Mouse (Mus musculus) midbrain, postnatal 0 days (tissue): Measurements from ENCODE around the gene E2f6. TPM values are rescaled to one million over a fixed set of nuclear protein-coding genes. Genes with fewer than 3 reads are reported as not detected.

Experiments used
- ATAC-seq: fragments of 200-750 bp; cut with Nextera tagmentation; 2 replicates; pipeline ENCODE4 v1.8.0; 2017; ENCODE audit warnings: moderate number of reproducible peaks, mild to moderate bottlenecking, moderate TSS enrichment, moderate library complexity; ENCODE audit not compliant: low FRiP score
- DNase-seq: peaks from one replicate; pipeline ENCODE4 v3.0.0-alpha.2; 2015; ENCODE audit warnings: low spot score
- H3K27ac ChIP-seq: fragments of 300-500 bp; sonication (generic); 2 replicates; pipeline ENCODE4 v1.5.1; 2014; ENCODE audit warnings: low read depth, mild to moderate bottlenecking, low read length, mixed read lengths
- H3K27me3 ChIP-seq: fragments of 300-500 bp; sonication (generic); 2 replicates; pipeline ENCODE4 v1.6.1; 2014; ENCODE audit warnings: low read length, control low read depth, mixed read lengths; ENCODE audit not compliant: insufficient read depth
- H3K36me3 ChIP-seq: fragments of 300-500 bp; sonication (generic); 2 replicates; pipeline ENCODE4 v1.6.1; 2014; ENCODE audit warnings: low read length, control low read depth, mixed read lengths; ENCODE audit not compliant: insufficient read depth
- H3K4me1 ChIP-seq: fragments of 300-500 bp; sonication (generic); 2 replicates; pipeline ENCODE4 v1.6.1; 2014; ENCODE audit warnings: mild to moderate bottlenecking, control low read depth, antibody characterized with exemption, low read length, mixed read lengths; ENCODE audit not compliant: insufficient read depth
- H3K4me2 ChIP-seq: fragments of 300-500 bp; sonication (generic); 2 replicates; pipeline ENCODE4 v1.6.1; 2014; ENCODE audit warnings: low read depth, mild to moderate bottlenecking, low read length, mixed read lengths; ENCODE audit not compliant: poor library complexity, severe bottlenecking
- H3K4me3 ChIP-seq: fragments of 300-500 bp; sonication (generic); 2 replicates; pipeline ENCODE4 v1.5.1; 2014; ENCODE audit warnings: low read depth, mild to moderate bottlenecking, low read length, moderate library complexity
- H3K9ac ChIP-seq: fragments of 300-500 bp; sonication (generic); replicated peaks from 2 replicates; pipeline ENCODE4 v1.6.1; 2014; ENCODE audit warnings: mild to moderate bottlenecking, low read length, moderate library complexity, mixed read lengths; ENCODE audit not compliant: poor library complexity, severe bottlenecking
- H3K9me3 ChIP-seq: fragments of 300-500 bp; sonication (generic); 2 replicates; pipeline ENCODE4 v1.6.1; 2016; ENCODE audit warnings: low read length, control low read depth
- CTCF ChIP-seq: IDR thresholded peaks from 2 replicates; pipeline ENCODE4 v1.5.1; 2016; ENCODE audit warnings: antibody characterized with exemption, mild to moderate bottlenecking
- WGBS: fragments of 180-500 bp; shearing (Covaris S2); extraction: QIAGEN DNeasy Blood & Tissue Kit; methylation state at CpG from one replicate; pipeline ENCODE4 v1.1.7; 2014; 5-methylcytosine and 5-hydroxymethylcytosine counted together
- polyA plus RNA-seq: library from polyadenylated mRNA; unstranded; fragments of >200 nt; fragmentation: Nextera tagmentation; extraction: Ambion mirVana; gene quantifications from 2 replicates; pipeline ENCODE4 v1.2.1, GENCODE M21; 2015
- total RNA-seq: library from RNA; depleted of rRNA; stranded (reverse); fragments of >200 nt; gene quantifications from 2 replicates; pipeline ENCODE4 v1.2.3, GENCODE M21; 2014

Gene E2f6
- total and polyA plus RNA-seq, 2 experiments from 2014 or later: 15.8 to 19.3 TPM

DNA sequence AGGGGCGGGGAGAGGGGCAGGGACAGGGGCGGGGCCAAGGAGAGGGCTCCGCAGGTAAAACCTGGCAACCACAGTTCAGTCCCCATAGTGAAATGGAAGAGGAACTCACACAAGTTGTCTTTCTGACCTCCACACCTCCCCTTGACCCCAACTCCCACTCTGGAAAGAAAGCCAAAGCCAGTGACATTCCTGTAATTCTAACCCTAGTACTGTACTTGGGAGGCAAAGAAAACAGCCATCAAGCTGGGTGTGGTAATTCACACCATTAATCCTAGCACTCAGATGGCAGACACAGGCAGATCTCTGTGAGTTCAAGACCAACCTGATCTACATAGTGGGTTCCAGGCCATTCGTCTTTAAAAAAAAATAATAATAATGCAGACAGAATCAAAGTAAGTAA, 17.4 kb upstream of the E2f6 start:
- 85% methylated on average over 4 of the region's 4 CpGs for WGBS
- H3K9ac ChIP-seq: no peak overlapping the region
- ATAC-seq (no peak), DNase-seq (no peak)
- no peaks in the 10 kb centered on the region for H3K36me3 ChIP-seq
- H3K4me3 ChIP-seq: no peak overlapping the region
- TF ChIP-seq CTCF: no peak
- H3K4me2 ChIP-seq: no peak overlapping the region
- H3K9me3 ChIP-seq: no peaks in the 10 kb centered on the region
- no peaks in the 10 kb centered on the region for H3K4me1 ChIP-seq
- no peaks in the 10 kb centered on the region for H3K27me3 ChIP-seq
- H3K27ac ChIP-seq: no peak overlapping the region

DNA sequence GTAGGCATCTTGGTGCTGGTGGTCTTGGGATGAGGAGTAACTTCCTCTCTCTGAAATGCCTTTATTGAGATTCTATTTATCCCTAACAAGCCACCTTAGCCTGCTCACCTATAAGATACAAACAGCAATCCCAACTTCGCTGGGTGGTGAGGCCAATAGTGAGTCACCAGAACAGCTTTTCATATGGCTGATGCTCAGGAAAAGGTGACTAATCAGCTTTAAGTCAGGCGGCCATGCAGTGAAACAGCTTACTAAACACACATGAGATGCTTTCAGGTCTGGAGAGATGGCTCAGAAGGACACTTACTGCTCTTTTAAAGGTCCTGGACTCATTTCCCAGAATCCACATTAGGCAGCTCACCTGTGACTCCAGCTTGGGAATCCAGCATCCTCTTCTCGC, 15.0 kb upstream of the E2f6 start:
- ATAC-seq: no peak
- H3K4me1 ChIP-seq: no peaks in the 10 kb centered on the region

DNA sequence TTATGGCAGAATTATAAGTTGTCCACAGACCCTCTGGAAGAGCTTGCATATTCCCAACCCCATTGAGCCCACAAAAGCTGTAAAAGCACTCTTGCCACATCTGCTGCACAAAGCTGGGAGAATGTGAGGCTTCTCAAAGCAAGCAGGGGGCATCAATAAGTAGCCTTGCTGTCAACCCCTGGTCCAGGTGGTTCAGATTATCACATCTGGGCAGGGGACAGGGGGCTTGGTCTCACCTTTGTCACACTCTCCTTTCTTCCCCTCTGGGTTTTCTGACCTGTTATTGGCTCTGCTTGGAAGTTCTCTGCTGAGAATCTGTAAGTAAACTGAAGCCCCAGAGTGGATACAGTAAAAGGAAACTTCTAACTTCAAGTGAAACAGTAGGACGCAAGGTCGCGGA, 11.9 kb upstream of the E2f6 start:
- no peaks in the 10 kb centered on the region for H3K36me3 ChIP-seq
- ATAC-seq (no peak), DNase-seq (no peak)
- 37% methylated on average over 3 of the region's 3 CpGs for WGBS
- no peaks in the 10 kb centered on the region for H3K27me3 ChIP-seq
- no peak overlapping the region for H3K9ac ChIP-seq
- no peaks in the 10 kb centered on the region for H3K9me3 ChIP-seq
- TF ChIP-seq CTCF: no peak
- no peak overlapping the region for H3K4me3 ChIP-seq
- H3K27ac ChIP-seq: no peak overlapping the region
- H3K4me1 ChIP-seq: no peaks in the 10 kb centered on the region
- H3K4me2 ChIP-seq: no peak overlapping the region

More for the DNA sequence above, 15.0 kb upstream of the E2f6 start:
- no peak overlapping the region for H3K9ac ChIP-seq
- no peak overlapping the region for H3K4me3 ChIP-seq
- 83% methylated on average over 3 of the region's 3 CpGs for WGBS
- no peaks in the 10 kb centered on the region for H3K9me3 ChIP-seq
- H3K36me3 ChIP-seq: no peaks in the 10 kb centered on the region
- H3K27ac ChIP-seq: no peak overlapping the region
- no peak for TF ChIP-seq CTCF
- DNase-seq: no peak
- no peaks in the 10 kb centered on the region for H3K27me3 ChIP-seq
- H3K4me2 ChIP-seq: no peak overlapping the region

DNA sequence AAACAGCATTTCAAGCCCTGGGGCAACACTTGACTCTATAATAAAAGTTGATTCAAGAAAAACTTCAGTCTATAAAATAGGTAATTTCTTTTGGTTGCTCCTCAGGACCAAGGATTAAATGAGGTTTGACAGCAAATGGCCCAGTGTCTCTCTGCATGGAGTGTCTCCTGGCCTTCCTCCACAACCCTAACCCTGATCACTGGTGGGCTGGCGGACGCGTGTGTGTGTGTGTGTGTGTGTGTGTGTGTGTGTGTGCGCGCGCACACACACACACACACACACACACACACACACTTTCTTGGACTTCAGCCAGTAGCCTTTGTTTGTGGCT, 10.9 kb upstream of the E2f6 start:
- peak; percentile 47 for DNase-seq
- no peaks in the 10 kb centered on the region for H3K36me3 ChIP-seq
- H3K9me3 ChIP-seq: no peaks in the 10 kb centered on the region
- peak overlapping the region; percentile 93 for H3K4me2 ChIP-seq
- 0% methylated on average over 6 of the region's 6 CpGs for WGBS
- H3K27me3 ChIP-seq: no peaks in the 10 kb centered on the region
- peak overlapping the region; percentile 56; the same call in 1 of the 2 replicates for H3K4me3 ChIP-seq
- no peaks in the 10 kb centered on the region for H3K4me1 ChIP-seq
- H3K9ac ChIP-seq: no peak overlapping the region
- ATAC-seq: no peak
- H3K27ac ChIP-seq: no peak overlapping the region
- TF ChIP-seq CTCF: no peak

DNA sequence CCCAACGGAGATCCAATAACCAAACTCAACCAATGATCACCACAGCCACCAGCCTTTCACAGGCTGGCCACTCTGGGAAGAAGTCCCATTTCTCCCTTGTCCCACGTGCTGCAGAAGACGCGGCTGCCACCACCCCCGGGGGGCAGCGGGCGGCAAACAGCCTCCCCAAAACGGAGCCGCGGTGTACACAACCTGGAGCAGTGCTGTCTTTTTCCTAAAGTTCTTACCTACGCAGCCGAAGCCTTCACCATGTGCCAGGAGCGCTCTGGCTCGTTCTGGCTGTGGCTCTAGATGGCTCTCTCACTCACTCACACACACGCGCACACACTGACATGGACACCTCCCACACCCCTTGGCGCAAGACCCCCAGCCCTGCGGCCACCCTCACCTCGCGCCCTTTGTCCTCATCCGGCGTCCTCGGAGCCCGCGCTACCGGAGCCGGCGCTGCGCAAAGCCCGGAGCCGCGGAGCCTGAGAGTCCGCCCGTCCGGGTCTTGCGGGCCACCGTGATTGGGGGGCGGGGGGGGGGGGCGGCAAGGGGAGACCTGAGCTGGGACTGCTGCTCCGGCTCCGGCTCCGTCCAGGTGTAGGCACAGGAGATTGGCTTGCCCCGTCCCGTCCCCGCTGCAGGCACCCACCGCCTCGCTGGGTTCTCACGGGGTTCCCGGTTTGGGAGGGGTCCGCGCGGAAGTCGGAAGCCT, 10.4 kb upstream of the E2f6 start, which contains the start of gene Greb1:
Gene Greb1, minus strand, starts transcription at position 628 of the 700 bp plus-strand sequence.
- peak within 1 kb of the TSS; percentile 56 for H3K4me3 ChIP-seq
- peak within 1 kb of the TSS; percentile 93 for H3K4me2 ChIP-seq
- WGBS: 0% methylated on average over 44 of the region's 53 CpGs
- no peaks in the 10 kb centered on the region for H3K4me1 ChIP-seq
- no peak for TF ChIP-seq CTCF
- peak within 1 kb of the TSS; percentile 55 for H3K9ac ChIP-seq
- no peaks in the 10 kb centered on the region for H3K36me3 ChIP-seq
- ATAC-seq: peak; percentile 84
- H3K9me3 ChIP-seq: no peaks in the 10 kb centered on the region
- no peaks in the 10 kb centered on the region for H3K27me3 ChIP-seq
- DNase-seq: peak; percentile 29
- no peak within 1 kb of the TSS for H3K27ac ChIP-seq

DNA sequence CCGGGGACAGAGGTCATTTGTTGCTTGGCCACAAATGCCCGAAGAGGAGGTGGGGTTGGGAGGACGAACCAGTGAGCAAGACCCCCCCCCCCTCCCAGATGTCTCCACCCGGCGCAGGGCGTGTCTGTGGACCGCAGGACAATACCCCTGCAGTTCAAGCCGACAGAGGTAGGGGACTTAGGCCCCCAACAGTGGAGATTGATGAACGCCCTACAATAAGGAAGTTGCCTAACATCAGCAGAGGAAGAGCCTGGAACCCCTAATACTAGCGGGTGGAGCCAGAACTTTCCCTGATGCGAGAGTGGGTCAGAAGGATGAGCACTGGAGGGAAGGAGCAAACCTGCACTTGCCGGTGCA, 9.8 kb upstream of the E2f6 start:
- Histone ChIP-seq H3K9ac (peak overlapping the region; percentile 55), H3K9me3 (no peaks in the 10 kb centered on the region), H3K27ac (no peak overlapping the region), H3K4me2 (peak overlapping the region; percentile 93), H3K27me3 (no peaks in the 10 kb centered on the region), H3K36me3 (no peaks in the 10 kb centered on the region), H3K4me1 (no peaks in the 10 kb centered on the region), H3K4me3 (peak overlapping the region; percentile 56)
- TF ChIP-seq CTCF: no peak
- no peak for DNase-seq
- WGBS: 2% methylated on average over 11 of the region's 12 CpGs
- peak; percentile 57; the same call in 1 of the 2 replicates for ATAC-seq
